Mouse (Mus musculus) cortical plate, adult 2 months (tissue): ENCODE results near the gene Lmo7.

ENCODE experiments used
- CTCF ChIP-seq: fragments of 200-500 bp; IDR thresholded peaks from 2 replicates; pipeline ENCODE4 v1.5.1; 2011; ENCODE audit warnings: mild to moderate bottlenecking, control low read depth, low read length; ENCODE audit not compliant: insufficient read depth; ENCODE audit errors: extremely low read depth
- POLR2A ChIP-seq: fragments of 200-500 bp; IDR thresholded peaks from 2 replicates; pipeline ENCODE4 v1.6.1; 2011; ENCODE audit warnings: mild to moderate bottlenecking, low read length, control low read depth; ENCODE audit not compliant: insufficient read depth; ENCODE audit errors: extremely low read depth

GRCm38 (mm10) chr14:101893215-101893614 is 163.5 kb downstream of the Lmo7 start:
- TF ChIP-seq POLR2A (no peak), CTCF (no peak)
